Mouse (Mus musculus): ENCODE results near the gene Cav1.

Gene Cav1

DNA sequence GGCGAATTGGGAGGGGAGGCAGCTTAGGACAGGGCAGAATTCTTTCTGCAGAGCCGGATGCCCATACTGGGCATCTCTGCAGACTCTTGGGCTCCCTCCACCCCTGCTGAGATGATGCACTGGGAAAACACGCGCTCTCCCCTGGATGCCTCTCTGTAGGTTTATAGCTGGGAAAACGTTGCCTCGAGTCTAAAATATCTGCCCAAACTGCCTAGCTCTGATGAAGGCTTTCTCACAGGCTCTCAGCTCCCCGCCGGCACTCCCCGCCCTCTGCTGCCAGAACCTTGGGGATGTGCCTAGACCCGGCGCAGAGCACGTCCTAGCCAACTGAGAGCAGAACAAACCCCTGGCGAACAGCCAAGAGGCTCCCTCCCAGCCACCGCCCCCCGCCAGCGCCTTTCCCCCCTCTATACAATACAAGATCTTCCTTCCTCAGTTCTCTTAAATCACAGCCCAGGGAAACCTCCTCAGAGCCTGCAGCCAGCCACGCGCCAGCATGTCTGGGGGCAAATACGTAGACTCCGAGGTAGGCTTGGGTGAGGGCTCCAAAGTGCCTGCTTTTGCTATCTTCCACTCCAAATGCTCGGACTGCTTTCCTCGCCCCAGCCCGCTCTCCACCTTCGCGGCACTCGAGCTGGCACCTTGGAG lies at the start of gene Cav1:
Gene Cav1, plus strand, starts transcription at position 382 of the 648 bp plus-strand sequence.
- in situ Hi-C loops (cut with MboI; ENCODE audit: low pct_unique_long_range_greater_than_20kb in 1 of 2, low sequenced_read_pairs in 2 of 2, unreplicated experiment in 1 of 2): no loop called here

DNA sequence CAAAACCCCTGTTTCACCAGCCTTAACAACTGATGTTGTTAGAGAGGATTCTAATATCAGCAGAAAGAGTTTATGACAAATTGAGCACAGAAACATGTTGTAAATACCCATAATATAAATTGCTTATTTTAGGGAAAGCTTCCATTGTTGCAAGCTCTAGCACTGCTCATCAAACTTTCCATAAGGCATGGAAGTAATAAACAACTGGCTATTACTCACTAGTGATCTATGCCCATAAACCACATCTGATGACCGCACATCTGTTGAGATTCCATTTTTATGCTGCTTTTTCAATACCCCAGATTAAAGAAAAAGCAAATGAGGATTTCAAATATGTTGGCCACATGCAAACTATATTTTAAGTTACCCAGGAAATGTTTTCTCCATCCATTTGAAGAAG lies 48.0 kb upstream of the Cav1 start:
- in situ Hi-C loops (cut with MboI; ENCODE audit: low pct_unique_long_range_greater_than_20kb in 1 of 2, low sequenced_read_pairs in 2 of 2, unreplicated experiment in 1 of 2): no loop called here

DNA sequence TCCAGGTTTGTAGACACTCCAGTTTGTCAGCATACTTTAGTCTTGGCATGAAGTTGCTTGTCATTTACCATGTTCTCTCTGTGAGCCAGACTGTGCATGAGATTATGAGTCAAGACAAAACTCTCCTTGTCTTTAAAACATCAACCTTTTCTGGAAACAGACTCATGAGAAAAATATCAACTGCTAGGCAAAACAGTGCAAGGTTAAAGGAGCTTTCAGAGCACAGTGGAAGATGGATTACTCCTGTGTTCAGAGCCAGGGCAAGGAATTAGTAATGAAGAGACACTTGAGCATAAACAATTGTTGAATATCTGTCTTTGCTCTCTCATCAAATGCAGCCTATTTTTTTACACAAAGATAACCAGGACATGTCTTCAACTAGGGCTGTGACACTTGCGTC lies 47.2 kb upstream of the Cav1 start:
- in situ Hi-C loops (cut with MboI; ENCODE audit: low pct_unique_long_range_greater_than_20kb in 1 of 2, low sequenced_read_pairs in 2 of 2, unreplicated experiment in 1 of 2): no loop called here

DNA sequence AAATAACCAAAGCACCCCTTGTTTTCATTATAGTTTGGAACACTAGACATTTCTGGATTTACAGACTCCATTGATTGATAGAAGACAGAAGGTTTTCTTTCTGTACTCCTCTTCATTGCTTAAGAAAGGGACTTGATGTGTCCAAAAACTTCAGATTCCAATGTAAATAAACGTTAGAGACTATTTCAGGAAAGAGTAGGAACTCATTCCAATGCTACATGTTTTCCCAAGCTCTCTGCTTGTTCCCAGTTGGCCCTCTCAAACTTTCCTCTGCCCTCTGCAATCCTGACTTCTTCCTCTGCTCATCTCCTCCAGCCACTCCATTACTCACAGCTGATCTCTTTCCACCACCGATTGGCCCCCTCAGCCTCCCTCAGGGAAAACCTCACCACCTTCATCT lies 43.3 kb upstream of the Cav1 start:
- in situ Hi-C loops (cut with MboI; ENCODE audit: low pct_unique_long_range_greater_than_20kb in 1 of 2, low sequenced_read_pairs in 2 of 2, unreplicated experiment in 1 of 2): no loop called here

DNA sequence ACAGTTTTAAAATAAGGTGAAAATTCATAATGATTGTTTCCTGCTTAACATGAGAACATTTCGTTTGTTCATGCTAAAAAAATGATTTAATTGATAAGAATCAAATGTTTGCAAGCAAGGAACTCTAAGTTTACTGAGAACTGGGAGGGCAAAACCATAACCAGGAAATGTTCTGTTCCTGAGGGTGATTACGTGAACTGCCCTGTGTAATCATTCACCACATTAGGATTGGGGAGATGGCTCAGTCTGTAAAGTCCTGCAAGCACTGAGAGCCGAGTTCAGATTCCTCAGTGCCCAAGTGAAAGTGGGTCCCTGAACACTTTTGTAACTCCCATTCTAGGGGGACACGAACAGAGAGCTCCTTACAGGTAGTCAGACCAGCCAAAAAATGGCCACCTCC lies 41.1 kb upstream of the Cav1 start:
- in situ Hi-C loops (cut with MboI; ENCODE audit: low pct_unique_long_range_greater_than_20kb in 1 of 2, low sequenced_read_pairs in 2 of 2, unreplicated experiment in 1 of 2): no loop called here

DNA sequence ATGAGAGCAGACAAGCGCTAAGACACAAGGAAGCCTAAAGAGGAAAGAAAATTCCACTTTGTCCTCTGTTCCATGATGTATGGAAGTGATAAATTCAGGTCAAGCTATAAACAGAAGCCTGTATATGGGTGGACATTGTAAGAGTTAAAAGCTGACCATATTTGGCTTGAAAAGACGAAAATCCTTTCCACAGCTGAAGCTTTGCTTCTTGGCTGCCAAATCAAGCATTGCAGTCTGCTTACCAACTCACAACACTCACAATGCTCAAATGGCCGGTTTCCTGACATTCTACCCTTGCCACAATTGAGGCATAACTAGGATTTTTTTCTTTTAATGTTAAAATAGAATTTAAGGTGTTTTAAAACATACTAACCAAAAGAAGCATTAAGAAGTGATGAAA lies 39.7 kb upstream of the Cav1 start:
- in situ Hi-C loops (cut with MboI; ENCODE audit: low pct_unique_long_range_greater_than_20kb in 1 of 2, low sequenced_read_pairs in 2 of 2, unreplicated experiment in 1 of 2): no loop called here

GRCm38 (mm10) chr6:17278366-17278765 lies 27.8 kb upstream of the Cav1 start:
- in situ Hi-C loops (cut with MboI; ENCODE audit: low pct_unique_long_range_greater_than_20kb in 1 of 2, low sequenced_read_pairs in 2 of 2, unreplicated experiment in 1 of 2): no loop called here

DNA sequence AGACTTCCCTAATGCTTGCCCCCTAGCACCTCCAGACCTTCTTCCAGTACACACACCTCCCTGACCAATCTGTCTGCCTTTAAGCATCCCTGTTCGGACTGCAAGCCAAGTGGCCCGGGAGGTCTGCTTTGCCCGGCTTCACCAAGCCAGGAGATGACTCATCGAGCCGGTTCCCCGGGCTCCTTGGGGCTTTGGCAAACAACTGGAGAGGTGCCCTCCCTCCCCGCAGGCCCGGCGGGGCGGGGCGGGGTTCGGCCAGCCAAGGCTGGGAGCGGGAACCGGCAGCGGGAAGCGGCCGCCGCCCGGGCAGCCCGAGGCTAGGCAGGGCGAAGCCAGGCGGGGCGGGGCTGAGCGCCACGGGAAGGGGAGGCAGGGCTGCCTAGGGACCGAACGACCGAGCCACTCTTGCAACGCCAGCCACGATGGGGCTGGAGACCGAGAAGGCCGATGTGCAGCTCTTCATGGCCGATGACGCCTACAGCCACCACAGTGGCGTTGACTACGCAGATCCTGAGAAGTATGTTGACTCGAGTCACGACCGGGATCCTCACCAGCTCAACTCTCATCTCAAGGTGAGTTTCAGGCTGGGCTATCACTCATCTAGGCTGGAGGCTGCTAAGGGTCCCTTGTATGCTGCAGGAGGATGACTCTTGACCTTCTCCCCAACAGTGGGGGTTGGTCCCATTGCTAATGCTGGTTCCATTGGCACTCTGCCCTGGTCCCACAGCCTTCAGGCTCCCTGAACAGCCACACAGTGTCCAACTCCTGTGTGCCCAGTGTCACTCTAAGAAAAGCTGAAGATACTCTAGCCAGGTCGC lies 25.0 kb upstream of the Cav1 start, which contains the start of gene Cav2:
Gene Cav2, plus strand, starts transcription at position 247 of the 818 bp plus-strand sequence.
- in situ Hi-C loops (cut with MboI; ENCODE audit: low pct_unique_long_range_greater_than_20kb in 1 of 2, low sequenced_read_pairs in 2 of 2, unreplicated experiment in 1 of 2): no loop called here

DNA sequence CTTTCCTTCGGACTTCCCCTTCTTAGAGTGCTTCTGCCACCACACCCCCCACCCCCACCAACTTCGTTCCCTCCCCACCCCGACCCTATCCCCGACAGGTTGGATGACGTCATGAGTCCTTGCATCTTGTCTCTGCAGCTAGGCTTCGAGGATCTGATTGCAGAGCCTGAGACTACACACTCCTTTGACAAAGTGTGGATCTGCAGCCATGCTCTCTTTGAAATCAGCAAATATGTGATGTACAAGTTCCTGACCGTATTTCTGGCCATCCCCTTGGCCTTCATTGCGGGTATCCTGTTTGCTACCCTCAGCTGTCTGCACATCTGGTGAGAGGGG lies 24.4 kb upstream of the Cav1 start:
- in situ Hi-C loops (cut with MboI; ENCODE audit: low pct_unique_long_range_greater_than_20kb in 1 of 2, low sequenced_read_pairs in 2 of 2, unreplicated experiment in 1 of 2): no loop called here

DNA sequence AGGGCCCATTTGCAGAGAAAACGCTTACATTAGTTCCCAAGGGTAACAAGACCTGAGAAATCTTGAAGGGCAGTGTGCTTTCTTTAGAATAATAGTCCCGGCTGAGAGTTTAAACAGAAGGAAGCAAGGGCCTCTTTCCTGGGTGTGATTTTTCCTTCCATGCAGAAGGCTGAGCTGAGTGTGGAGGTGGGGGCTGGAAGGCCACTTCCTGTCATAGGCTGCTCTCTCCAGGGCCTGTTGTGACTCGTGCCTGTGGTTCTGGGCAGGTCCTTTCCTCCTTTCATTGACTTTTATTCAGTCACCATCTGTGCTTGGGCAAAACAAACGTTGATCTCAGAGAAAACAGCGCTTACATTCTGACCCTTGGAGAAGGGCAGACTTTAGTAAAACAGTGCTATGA lies 24.0 kb upstream of the Cav1 start:
- in situ Hi-C loops (cut with MboI; ENCODE audit: low pct_unique_long_range_greater_than_20kb in 1 of 2, low sequenced_read_pairs in 2 of 2, unreplicated experiment in 1 of 2): no loop called here

- in situ Hi-C loops (cut with MboI; ENCODE audit: low pct_unique_long_range_greater_than_20kb in 1 of 2, low sequenced_read_pairs in 2 of 2, unreplicated experiment in 1 of 2): no loop called here
These were observed 22.3 kb upstream of the Cav1 start for GRCm38 (mm10) chr6:17283834-17284233.

GRCm38 (mm10) chr6:17286381-17286780 lies 19.8 kb upstream of the Cav1 start:
- in situ Hi-C loops (cut with MboI; ENCODE audit: low pct_unique_long_range_greater_than_20kb in 1 of 2, low sequenced_read_pairs in 2 of 2, unreplicated experiment in 1 of 2): no loop called here

DNA sequence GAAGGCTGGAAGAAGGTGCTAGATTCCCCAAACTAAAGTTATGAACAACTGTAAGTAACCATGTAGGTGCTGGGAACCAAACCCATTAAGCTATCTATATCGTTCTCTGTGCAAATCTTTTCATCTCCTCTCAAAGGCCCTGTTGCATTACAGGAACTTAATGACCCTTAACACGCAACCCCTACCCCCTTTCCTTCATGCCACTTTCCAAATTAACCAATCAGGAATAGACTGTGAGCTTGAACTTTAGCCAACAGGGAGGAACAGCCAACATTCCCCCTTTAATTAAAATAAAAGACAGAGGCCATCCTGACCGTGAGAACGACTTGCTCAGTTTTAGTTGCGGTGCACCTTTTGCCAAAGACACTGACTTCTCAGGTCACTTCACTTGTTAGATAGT lies 11.0 kb upstream of the Cav1 start:
- in situ Hi-C loops (cut with MboI; ENCODE audit: low pct_unique_long_range_greater_than_20kb in 1 of 2, low sequenced_read_pairs in 2 of 2, unreplicated experiment in 1 of 2): no loop called here

GRCm38 (mm10) chr6:17306602-17307325 lies 629 bp downstream of the Cav1 start:
- in situ Hi-C loops (cut with MboI; ENCODE audit: low pct_unique_long_range_greater_than_20kb in 1 of 2, low sequenced_read_pairs in 2 of 2, unreplicated experiment in 1 of 2): no loop called here

- in situ Hi-C loops (cut with MboI; ENCODE audit: low pct_unique_long_range_greater_than_20kb in 1 of 2, low sequenced_read_pairs in 2 of 2, unreplicated experiment in 1 of 2): no loop called here
These were observed 1.5 kb downstream of the Cav1 start for GRCm38 (mm10) chr6:17307461-17308115.

DNA sequence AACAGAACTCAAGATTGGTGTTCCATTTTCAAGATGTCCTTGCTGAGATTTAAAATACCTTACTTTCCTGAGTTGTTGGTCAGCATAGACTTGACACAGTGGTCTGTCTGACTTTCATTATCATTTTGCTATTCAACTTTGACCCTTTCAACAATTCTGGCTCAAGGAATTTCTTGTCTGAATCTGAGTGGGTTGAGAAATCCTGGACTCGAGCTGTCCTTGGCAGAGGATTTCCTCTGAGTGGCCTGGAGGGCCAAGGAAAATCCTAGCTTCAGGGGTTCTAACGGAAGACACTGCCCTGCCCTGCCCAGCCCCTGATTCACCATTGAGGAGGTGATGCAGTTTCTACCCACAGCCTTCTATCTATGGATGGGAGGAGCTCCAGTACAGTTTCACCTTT lies 2.5 kb downstream of the Cav1 start:
- in situ Hi-C loops (cut with MboI; ENCODE audit: low pct_unique_long_range_greater_than_20kb in 1 of 2, low sequenced_read_pairs in 2 of 2, unreplicated experiment in 1 of 2): no loop called here

GRCm38 (mm10) chr6:17309260-17309659 lies 3.1 kb downstream of the Cav1 start:
- in situ Hi-C loops (cut with MboI; ENCODE audit: low pct_unique_long_range_greater_than_20kb in 1 of 2, low sequenced_read_pairs in 2 of 2, unreplicated experiment in 1 of 2): no loop called here

- in situ Hi-C loops (cut with MboI; ENCODE audit: low pct_unique_long_range_greater_than_20kb in 1 of 2, low sequenced_read_pairs in 2 of 2, unreplicated experiment in 1 of 2): no loop called here
These were observed 8.1 kb downstream of the Cav1 start for GRCm38 (mm10) chr6:17314241-17314640.

Measured in mouse embryonic stem cell (cell line).